Mouse (Mus musculus) embryonic facial prominence, embryonic 13.5 days (tissue): Measurements from ENCODE around the gene Ehhadh. TPM values are rescaled to one million over a fixed set of nuclear protein-coding genes. Genes with fewer than 3 reads are reported as not detected.
A peak's percentile ranks its signal among the peaks of the same experiment; 100 is the strongest.
"Not testable (repeated sequence)": the region's sequence is repeated elsewhere in the genome, so short reads cannot be mapped to it uniquely, and the experiment has no call there.

Experiments
- ATAC-seq: fragments of 200-750 bp; cut with Nextera tagmentation; 2 replicates; pipeline ENCODE4 v1.8.0; 2017; ENCODE audit warnings: low read depth; ENCODE audit not compliant: insufficient number of reproducible peaks, insufficient read depth, low FRiP score, low TSS enrichment
- H3K27ac ChIP-seq: fragments of 300-500 bp; sonication (generic); 2 replicates; pipeline ENCODE4 v1.5.1; 2015; ENCODE audit warnings: moderate library complexity, mild to moderate bottlenecking, inconsistent platforms
- H3K27me3 ChIP-seq: fragments of 300-500 bp; sonication (generic); 2 replicates; pipeline ENCODE4 v1.6.1; 2015; ENCODE audit warnings: mild to moderate bottlenecking, inconsistent platforms
- H3K36me3 ChIP-seq: fragments of 300-500 bp; sonication (generic); 2 replicates; pipeline ENCODE4 v1.6.1; 2015; ENCODE audit warnings: mild to moderate bottlenecking, inconsistent platforms
- H3K4me1 ChIP-seq: fragments of 300-500 bp; sonication (generic); 2 replicates; pipeline ENCODE4 v1.6.1; 2015; ENCODE audit warnings: inconsistent platforms
- H3K4me2 ChIP-seq: fragments of 300-500 bp; sonication (generic); 2 replicates; pipeline ENCODE4 v1.6.1; 2015; ENCODE audit warnings: moderate library complexity, mild to moderate bottlenecking, inconsistent platforms
- H3K4me3 ChIP-seq: fragments of 300-500 bp; sonication (generic); 2 replicates; pipeline ENCODE4 v1.5.1; 2015; ENCODE audit warnings: mild to moderate bottlenecking, inconsistent platforms
- H3K9ac ChIP-seq: fragments of 300-500 bp; sonication (generic); 2 replicates; pipeline ENCODE4 v1.6.1; 2015; ENCODE audit warnings: mild to moderate bottlenecking, inconsistent platforms
- H3K9me3 ChIP-seq: fragments of 300-500 bp; sonication (generic); 2 replicates; pipeline ENCODE4 v1.6.1; 2016; ENCODE audit warnings: inconsistent platforms
- WGBS: fragments of 180-500 bp; shearing (Covaris S2); methylation state at CpG from one replicate; pipeline ENCODE4 v1.1.7; 2015; ENCODE audit warnings: mixed read lengths; 5-methylcytosine and 5-hydroxymethylcytosine counted together
- polyA plus RNA-seq: library from polyadenylated mRNA; unstranded; fragments of >200 nt; fragmentation: Nextera tagmentation; extraction: Ambion mirVana; gene quantifications from 2 replicates; pipeline ENCODE4 v1.2.1, GENCODE M21; 2015

The Ehhadh gene
- polyA plus RNA-seq, 1 experiment from 2014 or later = 2.3 TPM

GRCm38 (mm10) chr16:21825612-21826031, 38.0 kb upstream of the Ehhadh start:
- Histone ChIP-seq H3K9ac (no peak overlapping the region), H3K4me3 (no peak overlapping the region), H3K9me3 (no peaks in the 10 kb centered on the region), H3K27me3 (no peaks in the 10 kb centered on the region), H3K4me1 (peaks cover 13% of the 10 kb centered on the region), H3K36me3 (no peaks in the 10 kb centered on the region), H3K4me2 (no peak overlapping the region), H3K27ac (no peak overlapping the region)
- no peak for ATAC-seq
- 61% methylated on average over 9 of the region's 9 CpGs for WGBS

GRCm38 (mm10) chr16:21818629-21819028, 31.0 kb upstream of the Ehhadh start:
- Histone ChIP-seq H3K9ac (no peak overlapping the region), H3K27me3 (no peaks in the 10 kb centered on the region), H3K4me1 (peaks cover 5% of the 10 kb centered on the region; the same call in 1 of the 2 replicates), H3K4me2 (peak overlapping the region; percentile 27; the same call in 1 of the 2 replicates), H3K36me3 (no peaks in the 10 kb centered on the region), H3K4me3 (no peak overlapping the region), H3K27ac (no peak overlapping the region), H3K9me3 (no peaks in the 10 kb centered on the region)
- 43% methylated on average over 8 of the region's 8 CpGs for WGBS
- no peak for ATAC-seq

- no peaks in the 10 kb centered on the region for H3K9me3 ChIP-seq
- no peaks in the 10 kb centered on the region for H3K27me3 ChIP-seq
- no peak overlapping the region for H3K9ac ChIP-seq
- whole genome bisulfite sequencing = 41% methylated on average over 9 of the region's 9 CpGs
- no peaks in the 10 kb centered on the region for H3K36me3 ChIP-seq
- H3K4me3 ChIP-seq = no peak overlapping the region
- peak overlapping the region; percentile 11; the same call in 1 of the 2 replicates for H3K4me2 ChIP-seq
- peaks cover 5% of the 10 kb centered on the region; the same call in 1 of the 2 replicates for H3K4me1 ChIP-seq
- ATAC-seq = no peak
- no peak overlapping the region for H3K27ac ChIP-seq
Measured at GRCm38 (mm10) chr16:21818132-21818531, 30.5 kb upstream of the Ehhadh start.

- Histone ChIP-seq H3K27me3 (no peaks in the 10 kb centered on the region), H3K9me3 (no peaks in the 10 kb centered on the region)
- ATAC-seq = no peak
Measured at GRCm38 (mm10) chr16:21815669-21816010, 28.0 kb upstream of the Ehhadh start.

GRCm38 (mm10) chr16:21814861-21815668, 27.5 kb upstream of the Ehhadh start:
- Histone ChIP-seq H3K9me3 (no peaks in the 10 kb centered on the region), H3K4me2 (no peak overlapping the region), H3K27ac (no peak overlapping the region), H3K4me3 (no peak overlapping the region), H3K27me3 (no peaks in the 10 kb centered on the region), H3K9ac (no peak overlapping the region), H3K4me1 (peaks cover 5% of the 10 kb centered on the region; the same call in 1 of the 2 replicates), H3K36me3 (no peaks in the 10 kb centered on the region)
- ATAC-seq = no peak
- WGBS = 63% methylated on average over 11 of the region's 11 CpGs

More at GRCm38 (mm10) chr16:21815669-21816010, 28.0 kb upstream of the Ehhadh start:
- Histone ChIP-seq H3K27ac (no peak overlapping the region), H3K36me3 (no peaks in the 10 kb centered on the region), H3K4me3 (no peak overlapping the region), H3K4me1 (peaks cover 5% of the 10 kb centered on the region; the same call in 1 of the 2 replicates), H3K4me2 (no peak overlapping the region), H3K9ac (no peak overlapping the region)
- 64% methylated on average over 7 of the region's 7 CpGs for WGBS

- H3K9ac ChIP-seq = no peak overlapping the region
- ATAC-seq = no peak
- H3K27ac ChIP-seq = no peak overlapping the region
- peaks cover 3% of the 10 kb centered on the region; the same call in 1 of the 2 replicates for H3K4me1 ChIP-seq
- peaks cover 7% of the 10 kb centered on the region for H3K36me3 ChIP-seq
- 70% methylated on average over 6 of the region's 6 CpGs for WGBS
- H3K9me3 ChIP-seq = no peaks in the 10 kb centered on the region
- no peak overlapping the region for H3K4me3 ChIP-seq
- H3K4me2 ChIP-seq = no peak overlapping the region
- no peaks in the 10 kb centered on the region for H3K27me3 ChIP-seq
Measured at GRCm38 (mm10) chr16:21813164-21813834, 25.7 kb upstream of the Ehhadh start.

GRCm38 (mm10) chr16:21807786-21808185, 20.2 kb upstream of the Ehhadh start:
- WGBS = 88% methylated on average over 7 of the region's 7 CpGs

GRCm38 (mm10) chr16:21806892-21807291, 19.3 kb upstream of the Ehhadh start:
- no peak overlapping the region for H3K4me2 ChIP-seq
- H3K27ac ChIP-seq = no peak overlapping the region
- peaks cover 26% of the 10 kb centered on the region for H3K36me3 ChIP-seq
- no peak for ATAC-seq
- WGBS = 80% methylated on average over 1 of the region's 1 CpGs
- no peak overlapping the region for H3K4me3 ChIP-seq
- H3K9me3 ChIP-seq = no peaks in the 10 kb centered on the region
- H3K9ac ChIP-seq = no peak overlapping the region
- no peaks in the 10 kb centered on the region for H3K4me1 ChIP-seq
- no peaks in the 10 kb centered on the region for H3K27me3 ChIP-seq

More at GRCm38 (mm10) chr16:21807786-21808185, 20.2 kb upstream of the Ehhadh start:
- not testable (repeated sequence) for H3K27me3 ChIP-seq, H3K4me1 ChIP-seq, H3K4me2 ChIP-seq, H3K4me3 ChIP-seq, ATAC-seq, H3K9me3 ChIP-seq, H3K27ac ChIP-seq, H3K9ac ChIP-seq
- peaks cover 22% of the 10 kb centered on the region for H3K36me3 ChIP-seq

GRCm38 (mm10) chr16:21804258-21804657, 16.7 kb upstream of the Ehhadh start:
- Histone ChIP-seq H3K27ac (no peak overlapping the region), H3K4me2 (no peak overlapping the region), H3K4me1 (no peaks in the 10 kb centered on the region), H3K9me3 (no peaks in the 10 kb centered on the region), H3K9ac (no peak overlapping the region), H3K27me3 (no peaks in the 10 kb centered on the region), H3K36me3 (peaks cover 37% of the 10 kb centered on the region), H3K4me3 (no peak overlapping the region)
- 89% methylated on average over 1 of the region's 1 CpGs for WGBS
- ATAC-seq = no peak

GRCm38 (mm10) chr16:21795071-21795470, 7.5 kb upstream of the Ehhadh start:
- Histone ChIP-seq H3K4me1 (no peaks in the 10 kb centered on the region; the same call in 1 of the 2 replicates), H3K4me3 (peak overlapping the region; percentile 74), H3K27me3 (no peaks in the 10 kb centered on the region), H3K9ac (peak overlapping the region; percentile 85), H3K36me3 (peaks cover 6% of the 10 kb centered on the region), H3K27ac (no peak overlapping the region), H3K9me3 (no peaks in the 10 kb centered on the region), H3K4me2 (peak overlapping the region; percentile 70)
- no peak for ATAC-seq
- WGBS = 10% methylated on average over 5 of the region's 5 CpGs

- Histone ChIP-seq H3K9ac (peak overlapping the region; percentile 85), H3K27ac (no peak overlapping the region; the same call in 1 of the 2 replicates), H3K9me3 (no peaks in the 10 kb centered on the region), H3K4me1 (no peaks in the 10 kb centered on the region; the same call in 1 of the 2 replicates), H3K27me3 (no peaks in the 10 kb centered on the region), H3K36me3 (peaks cover 6% of the 10 kb centered on the region), H3K4me3 (peak overlapping the region; percentile 74), H3K4me2 (peak overlapping the region; percentile 70)
- WGBS = 3% methylated on average over 14 of the region's 14 CpGs
- ATAC-seq = no peak
Measured at GRCm38 (mm10) chr16:21794697-21795045, 7.1 kb upstream of the Ehhadh start.
